Mouse (Mus musculus) bone marrow macrophage, adult 2 months (primary cell): ENCODE measurements around the gene Nrg4.

Experiments
- CTCF ChIP-seq: IDR thresholded peaks from 2 replicates; pipeline ENCODE4 v1.5.1; 2012; ENCODE audit warnings: low read depth, mild to moderate bottlenecking, low read length, moderate library complexity
- POLR2A ChIP-seq: IDR thresholded peaks from 2 replicates; pipeline ENCODE4 v1.6.1; 2012; ENCODE audit warnings: mild to moderate bottlenecking, low read depth, low read length, borderline replicate concordance

DNA sequence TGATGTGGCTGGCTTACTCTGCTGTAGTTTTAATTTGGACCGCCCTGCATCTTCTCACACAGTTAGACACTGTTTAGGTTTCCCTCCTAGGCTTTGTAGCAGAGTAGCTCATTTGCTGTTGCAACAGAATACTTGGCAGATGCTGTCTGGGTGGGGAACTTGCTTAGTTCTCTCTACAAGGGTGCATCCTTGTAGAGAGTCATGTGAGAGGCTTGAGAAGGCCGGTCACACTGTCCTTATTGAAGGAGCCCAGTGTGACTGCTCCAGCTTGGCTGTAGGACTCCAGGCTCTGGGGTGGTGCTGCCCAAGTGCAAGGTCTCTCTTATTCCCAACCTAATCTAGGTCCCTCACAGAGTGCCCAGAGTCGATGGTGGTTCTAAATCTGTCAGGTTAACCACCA is 109.3 kb downstream of the Nrg4 start:
- TF ChIP-seq CTCF, result no peak
- TF ChIP-seq POLR2A, result no peak
